Mouse (Mus musculus) neural tube, embryonic 11.5 days (tissue): ENCODE measurements around the gene Morn1. TPM values are rescaled to one million over a fixed set of nuclear protein-coding genes. Genes with fewer than 3 reads are reported as not detected.

Source experiments
- ATAC-seq: fragments of 200-750 bp; cut with Nextera tagmentation; 2 replicates; pipeline ENCODE4 v1.8.0; 2017; ENCODE audit warnings: moderate number of reproducible peaks, mild to moderate bottlenecking, moderate TSS enrichment, moderate library complexity; ENCODE audit not compliant: insufficient read depth, low FRiP score, low TSS enrichment
- DNase-seq: peaks from one replicate; pipeline ENCODE4 v3.0.0-alpha.2; 2015; ENCODE audit warnings: low spot score
- H3K27ac ChIP-seq: fragments of 300-500 bp; sonication (generic); 2 replicates; pipeline ENCODE4 v1.5.1; 2014; ENCODE audit warnings: low read depth, mild to moderate bottlenecking, low read length
- H3K27me3 ChIP-seq: fragments of 300-500 bp; sonication (generic); 2 replicates; pipeline ENCODE4 v1.6.1; 2014; ENCODE audit warnings: mild to moderate bottlenecking, low read length, mixed read lengths; ENCODE audit not compliant: control insufficient read depth, insufficient read depth
- H3K36me3 ChIP-seq: fragments of 300-500 bp; sonication (generic); 2 replicates; pipeline ENCODE4 v1.6.1; 2014; ENCODE audit warnings: mild to moderate bottlenecking, low read length, moderate library complexity, mixed read lengths; ENCODE audit not compliant: control insufficient read depth, insufficient read depth
- H3K4me1 ChIP-seq: fragments of 300-500 bp; sonication (generic); 2 replicates; pipeline ENCODE4 v1.6.1; 2014; ENCODE audit warnings: low read length, mixed read lengths; ENCODE audit not compliant: control insufficient read depth, insufficient read depth
- H3K4me2 ChIP-seq: fragments of 300-500 bp; sonication (generic); 2 replicates; pipeline ENCODE4 v1.6.1; 2014; ENCODE audit warnings: low read depth, mild to moderate bottlenecking, moderate library complexity
- H3K4me3 ChIP-seq: fragments of 300-500 bp; sonication (generic); 2 replicates; pipeline ENCODE4 v1.5.1; 2014; ENCODE audit warnings: low read depth, low read length
- H3K9ac ChIP-seq: fragments of 300-500 bp; sonication (generic); 2 replicates; pipeline ENCODE4 v1.6.1; 2014; ENCODE audit warnings: mild to moderate bottlenecking, low read length
- H3K9me3 ChIP-seq: fragments of 300-500 bp; sonication (generic); 2 replicates; pipeline ENCODE4 v1.6.1; 2016; ENCODE audit warnings: low read length; ENCODE audit not compliant: control insufficient read depth
- WGBS: fragments of 180-500 bp; shearing (Covaris S2); extraction: QIAGEN DNeasy Blood & Tissue Kit; methylation state at CpG from one replicate; pipeline ENCODE4 v1.1.7; 2014; 5-methylcytosine and 5-hydroxymethylcytosine counted together
- polyA plus RNA-seq: library from polyadenylated mRNA; unstranded; fragments of >200 nt; fragmentation: Nextera tagmentation; extraction: Ambion mirVana; gene quantifications from 2 replicates; pipeline ENCODE4 v1.2.1, GENCODE M21; 2014

Gene Morn1
- 3.9 and 5.3 TPM in 2 replicates for polyA plus RNA-seq

GRCm38 (mm10) chr4:155086108-155087024 is at the start of gene Morn1, which contains the start of gene Rer1:
Gene Morn1, plus strand, starts transcription at chr4:155086577.
Gene Rer1, minus strand, starts transcription at chr4:155086382.
- Histone ChIP-seq H3K4me2 (peak within 1 kb of the TSS; percentile 95), H3K9ac (peak within 1 kb of the TSS; percentile 87), H3K9me3 (no peaks in the 10 kb centered on the region), H3K4me3 (peak within 1 kb of the TSS; percentile 93), H3K36me3 (peaks cover 2% of the 10 kb centered on the region; the same call in 1 of the 2 replicates), H3K27me3 (no peaks in the 10 kb centered on the region), H3K4me1 (peaks cover 12% of the 10 kb centered on the region), H3K27ac (peak within 1 kb of the TSS; percentile 79)
- WGBS: under 1% methylated on average over 79 of the region's 85 CpGs
- DNase-seq (peak; percentile 100), ATAC-seq (peak; percentile 96)

GRCm38 (mm10) chr4:155040197-155040596 is 46.2 kb upstream of the Morn1 start:
- Histone ChIP-seq H3K9me3 (no peaks in the 10 kb centered on the region), H3K27me3 (peaks cover 30% of the 10 kb centered on the region), H3K4me1 (peaks cover 10% of the 10 kb centered on the region), H3K27ac (no peak overlapping the region), H3K4me3 (no peak overlapping the region), H3K4me2 (no peak overlapping the region), H3K9ac (peak overlapping the region; percentile 26), H3K36me3 (no peaks in the 10 kb centered on the region)
- ATAC-seq: no peak
- WGBS: 27% methylated on average over 9 of the region's 9 CpGs
- peak; percentile 40 for DNase-seq

- H3K27me3 ChIP-seq: peaks cover 32% of the 10 kb centered on the region
These were observed 45.7 kb upstream of the Morn1 start for GRCm38 (mm10) chr4:155040696-155041095.

GRCm38 (mm10) chr4:155042606-155043288 is 43.6 kb upstream of the Morn1 start:
- H3K4me3 ChIP-seq: peak overlapping the region; percentile 35
- no peak overlapping the region for H3K27ac ChIP-seq
- peaks cover 10% of the 10 kb centered on the region for H3K4me1 ChIP-seq
- whole genome bisulfite sequencing: 1% methylated on average over 59 of the region's 65 CpGs
- H3K36me3 ChIP-seq: no peaks in the 10 kb centered on the region
- ATAC-seq: no peak
- no peaks in the 10 kb centered on the region for H3K9me3 ChIP-seq
- H3K4me2 ChIP-seq: peak overlapping the region; percentile 63
- H3K27me3 ChIP-seq: peaks cover 32% of the 10 kb centered on the region
- no peak for DNase-seq
- peak overlapping the region; percentile 38; the same call in 1 of the 2 replicates for H3K9ac ChIP-seq

More at GRCm38 (mm10) chr4:155040696-155041095, 45.7 kb upstream of the Morn1 start:
- no peak overlapping the region for H3K4me3 ChIP-seq
- no peaks in the 10 kb centered on the region for H3K36me3 ChIP-seq
- no peaks in the 10 kb centered on the region for H3K9me3 ChIP-seq
- WGBS: 74% methylated on average over 6 of the region's 6 CpGs
- H3K9ac ChIP-seq: peak overlapping the region; percentile 26; the same call in 1 of the 2 replicates
- DNase-seq (no peak), ATAC-seq (no peak)
- H3K4me2 ChIP-seq: no peak overlapping the region
- H3K27ac ChIP-seq: no peak overlapping the region
- H3K4me1 ChIP-seq: peaks cover 10% of the 10 kb centered on the region

- WGBS: under 1% methylated on average over 25 of the region's 25 CpGs
- Histone ChIP-seq H3K4me3 (peak overlapping the region; percentile 35), H3K9ac (peak overlapping the region; percentile 38; the same call in 1 of the 2 replicates), H3K4me2 (peak overlapping the region; percentile 63), H3K9me3 (no peaks in the 10 kb centered on the region), H3K27ac (no peak overlapping the region), H3K27me3 (peaks cover 32% of the 10 kb centered on the region), H3K36me3 (no peaks in the 10 kb centered on the region), H3K4me1 (peaks cover 10% of the 10 kb centered on the region)
- ATAC-seq: no peak
- no peak for DNase-seq
These were observed 43.1 kb upstream of the Morn1 start for GRCm38 (mm10) chr4:155043289-155043625.

- H3K9me3 ChIP-seq: no peaks in the 10 kb centered on the region
- H3K9ac ChIP-seq: no peak overlapping the region
- no peak overlapping the region for H3K4me3 ChIP-seq
- peaks cover 32% of the 10 kb centered on the region for H3K27me3 ChIP-seq
- no peak overlapping the region for H3K4me2 ChIP-seq
- 85% methylated on average over 14 of the region's 14 CpGs for WGBS
- no peaks in the 10 kb centered on the region for H3K36me3 ChIP-seq
- DNase-seq: no peak
- no peak for ATAC-seq
- peaks cover 6% of the 10 kb centered on the region for H3K4me1 ChIP-seq
- no peak overlapping the region for H3K27ac ChIP-seq
These were observed 39.7 kb upstream of the Morn1 start for GRCm38 (mm10) chr4:155046636-155047035.

- no peak overlapping the region for H3K4me2 ChIP-seq
- H3K4me1 ChIP-seq: no peaks in the 10 kb centered on the region
- H3K36me3 ChIP-seq: no peaks in the 10 kb centered on the region
- H3K27me3 ChIP-seq: 0 out of 2 replicates have a peak, but pooled peaks cover 2% of the 10 kb centered on the region
- no peaks in the 10 kb centered on the region for H3K9me3 ChIP-seq
- H3K27ac ChIP-seq: no peak overlapping the region
- no peak overlapping the region for H3K4me3 ChIP-seq
- 72% methylated on average over 7 of the region's 7 CpGs for WGBS
- no peak for DNase-seq
- H3K9ac ChIP-seq: no peak overlapping the region
- no peak for ATAC-seq
These were observed 36.3 kb upstream of the Morn1 start for GRCm38 (mm10) chr4:155050116-155050515.

GRCm38 (mm10) chr4:155056724-155057123 is 29.7 kb upstream of the Morn1 start, which contains the start of gene Plch2:
Gene Plch2, minus strand, starts transcription at chr4:155056784.
- H3K4me3 ChIP-seq: no peak within 1 kb of the TSS
- no peak within 1 kb of the TSS for H3K27ac ChIP-seq
- no peak within 1 kb of the TSS for H3K4me2 ChIP-seq
- no peak within 1 kb of the TSS; the same call in 1 of the 2 replicates for H3K9ac ChIP-seq
- H3K4me1 ChIP-seq: no peaks in the 10 kb centered on the region
- no peak for DNase-seq
- no peak for ATAC-seq
- no peaks in the 10 kb centered on the region for H3K27me3 ChIP-seq
- H3K9me3 ChIP-seq: no peaks in the 10 kb centered on the region
- WGBS: 64% methylated on average over 10 of the region's 10 CpGs
- no peaks in the 10 kb centered on the region for H3K36me3 ChIP-seq
